Mouse (Mus musculus) hindbrain, embryonic 15.5 days (tissue): ENCODE results near the gene Hspa12a. TPM values are rescaled to one million over a fixed set of nuclear protein-coding genes. Genes with fewer than 3 reads are reported as not detected.

Experiments
- ATAC-seq: fragments of 200-750 bp; cut with Nextera tagmentation; 2 replicates; pipeline ENCODE4 v1.8.0; 2017; ENCODE audit warnings: low read depth, moderate number of reproducible peaks, moderate TSS enrichment; ENCODE audit not compliant: low FRiP score
- H3K27ac ChIP-seq: fragments of 300-500 bp; sonication (generic); replicated peaks from 2 replicates; pipeline ENCODE4 v1.5.1; 2015; ENCODE audit warnings: mild to moderate bottlenecking, inconsistent platforms
- H3K27me3 ChIP-seq: fragments of 300-500 bp; sonication (generic); 2 replicates; pipeline ENCODE4 v1.6.1; 2015; ENCODE audit warnings: control low read depth, inconsistent platforms
- H3K36me3 ChIP-seq: fragments of 300-500 bp; sonication (generic); 2 replicates; pipeline ENCODE4 v1.6.1; 2015; ENCODE audit warnings: control low read depth, inconsistent platforms
- H3K4me1 ChIP-seq: fragments of 300-500 bp; sonication (generic); replicated peaks from 2 replicates; pipeline ENCODE4 v1.6.1; 2015; ENCODE audit warnings: control low read depth, inconsistent platforms
- H3K4me2 ChIP-seq: fragments of 300-500 bp; sonication (generic); 2 replicates; pipeline ENCODE4 v1.6.1; 2015; ENCODE audit warnings: moderate library complexity, mild to moderate bottlenecking, inconsistent platforms
- H3K4me3 ChIP-seq: fragments of 300-500 bp; sonication (generic); 2 replicates; pipeline ENCODE4 v1.5.1; 2015; ENCODE audit warnings: mild to moderate bottlenecking, inconsistent platforms
- H3K9ac ChIP-seq: fragments of 300-500 bp; sonication (generic); 2 replicates; pipeline ENCODE4 v1.6.1; 2015; ENCODE audit warnings: inconsistent platforms
- H3K9me3 ChIP-seq: fragments of 300-500 bp; sonication (generic); 2 replicates; pipeline ENCODE4 v1.6.1; 2016; ENCODE audit warnings: control low read depth, inconsistent platforms
- WGBS: fragments of 180-500 bp; shearing (Covaris S2); methylation state at CpG from one replicate; pipeline ENCODE4 v1.1.7; 2015; 5-methylcytosine and 5-hydroxymethylcytosine counted together
- polyA plus RNA-seq: library from polyadenylated mRNA; unstranded; fragments of >200 nt; fragmentation: Nextera tagmentation; extraction: Ambion mirVana; gene quantifications from 2 replicates; pipeline ENCODE4 v1.2.1, GENCODE M21; 2015

The Hspa12a gene
- polyA plus RNA-seq, 1 experiment from 2014 or later: 65.3 TPM

DNA sequence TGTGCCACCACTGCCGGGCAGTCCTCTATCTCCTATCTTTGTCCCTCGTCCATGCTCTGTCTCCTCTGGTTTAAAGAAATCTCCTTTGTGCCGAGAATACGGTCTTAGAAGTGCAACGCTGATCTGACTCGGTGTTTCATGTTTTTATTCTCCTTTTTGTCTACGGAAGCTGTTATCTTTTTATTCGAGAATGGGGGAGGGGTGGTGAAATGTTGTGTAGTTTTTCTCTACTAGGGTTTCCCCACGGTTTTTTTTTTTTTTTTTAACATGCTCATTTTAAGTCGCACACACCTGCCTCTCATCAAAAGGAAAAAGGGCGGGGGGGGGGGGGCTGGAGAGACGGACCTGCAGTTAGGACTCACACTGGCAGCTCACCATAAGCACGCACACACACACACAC lies 8.8 kb upstream of the Hspa12a start:
- no peak overlapping the region for H3K9ac ChIP-seq
- no peaks in the 10 kb centered on the region for H3K36me3 ChIP-seq
- no peak overlapping the region for H3K27ac ChIP-seq
- H3K4me1 ChIP-seq: no peaks in the 10 kb centered on the region
- WGBS: 77% methylated on average over 12 of the region's 13 CpGs
- H3K27me3 ChIP-seq: peaks cover 31% of the 10 kb centered on the region
- no peak overlapping the region for H3K4me2 ChIP-seq
- no peaks in the 10 kb centered on the region for H3K9me3 ChIP-seq
- ATAC-seq: no peak
- no peak overlapping the region for H3K4me3 ChIP-seq

DNA sequence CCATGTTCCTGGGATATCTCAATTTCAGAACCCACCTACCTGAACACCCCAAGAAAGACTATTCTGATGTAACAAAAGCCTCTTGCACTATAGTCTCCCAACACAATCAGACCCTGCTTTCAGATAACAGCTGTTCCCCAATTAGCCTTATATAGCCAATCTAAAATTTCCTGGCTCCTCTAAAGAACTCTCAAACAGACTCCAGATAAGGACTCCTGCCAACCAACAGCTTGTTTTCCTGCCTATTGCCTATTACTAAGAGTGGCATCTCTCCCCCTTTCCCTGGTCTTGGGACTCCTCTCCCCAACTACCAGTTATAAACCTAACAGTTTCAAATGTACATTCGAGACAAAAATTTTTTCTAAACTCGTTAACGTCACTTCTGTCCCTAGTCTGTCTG lies 8.1 kb upstream of the Hspa12a start:
- Histone ChIP-seq H3K4me1 (no peaks in the 10 kb centered on the region), H3K36me3 (no peaks in the 10 kb centered on the region), H3K9ac (no peak overlapping the region), H3K4me2 (no peak overlapping the region), H3K4me3 (no peak overlapping the region), H3K27me3 (peaks cover 35% of the 10 kb centered on the region), H3K9me3 (no peaks in the 10 kb centered on the region), H3K27ac (no peak overlapping the region)
- WGBS: 90% methylated on average over 3 of the region's 3 CpGs
- ATAC-seq: no peak

DNA sequence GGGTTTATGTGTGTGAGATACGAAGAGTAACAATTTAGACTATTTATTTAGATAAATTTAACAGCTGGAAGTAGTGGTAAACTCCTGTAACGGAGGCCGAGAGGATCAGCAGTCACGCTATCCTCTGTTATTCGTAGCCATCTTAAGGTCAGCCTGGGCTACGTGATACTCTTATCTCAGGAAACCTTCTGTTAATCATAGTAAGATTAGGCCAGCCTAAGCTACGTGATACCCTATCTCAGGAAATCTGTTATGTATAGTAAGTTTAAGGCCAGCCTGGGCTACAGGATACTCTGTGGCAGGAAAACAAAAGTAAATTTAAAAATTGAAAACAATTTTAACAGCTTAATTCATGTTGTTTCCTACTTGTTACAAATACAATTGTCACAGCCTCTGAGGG lies 2.5 kb upstream of the Hspa12a start:
- no peak for ATAC-seq
- Histone ChIP-seq H3K4me3 (no peak overlapping the region), H3K27me3 (peaks cover 37% of the 10 kb centered on the region; the same call in 1 of the 2 replicates), H3K36me3 (no peaks in the 10 kb centered on the region), H3K4me1 (peaks cover 12% of the 10 kb centered on the region), H3K9ac (no peak overlapping the region), H3K9me3 (no peaks in the 10 kb centered on the region), H3K4me2 (no peak overlapping the region), H3K27ac (no peak overlapping the region)
- WGBS: 89% methylated on average over 7 of the region's 7 CpGs

DNA sequence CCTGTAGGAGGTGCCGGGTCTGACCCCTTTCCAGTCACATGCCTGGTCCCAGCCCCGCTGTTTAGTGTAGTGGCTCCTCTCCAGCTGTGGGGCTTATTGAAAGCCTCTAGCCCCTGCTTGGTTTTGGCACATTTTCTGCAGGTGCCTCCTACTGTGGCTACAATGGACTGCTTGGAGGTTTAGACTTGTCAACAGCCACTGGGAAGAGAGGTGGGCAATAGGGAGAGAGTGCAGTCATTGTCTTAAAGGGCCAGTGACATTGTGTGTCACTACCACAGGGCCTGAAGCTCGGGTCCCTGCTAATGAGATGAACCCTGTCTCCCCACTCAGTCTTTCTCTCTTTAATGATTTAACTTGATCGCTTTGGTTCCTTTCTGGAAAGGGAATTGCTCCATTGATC lies 10.4 kb downstream of the Hspa12a start:
- Histone ChIP-seq H3K9ac (no peak overlapping the region), H3K4me1 (peaks cover 12% of the 10 kb centered on the region), H3K36me3 (no peaks in the 10 kb centered on the region), H3K27ac (no peak overlapping the region), H3K9me3 (no peaks in the 10 kb centered on the region), H3K27me3 (peaks cover 76% of the 10 kb centered on the region), H3K4me2 (no peak overlapping the region), H3K4me3 (no peak overlapping the region)
- WGBS: 4% methylated on average over 4 of the region's 4 CpGs
- no peak for ATAC-seq

DNA sequence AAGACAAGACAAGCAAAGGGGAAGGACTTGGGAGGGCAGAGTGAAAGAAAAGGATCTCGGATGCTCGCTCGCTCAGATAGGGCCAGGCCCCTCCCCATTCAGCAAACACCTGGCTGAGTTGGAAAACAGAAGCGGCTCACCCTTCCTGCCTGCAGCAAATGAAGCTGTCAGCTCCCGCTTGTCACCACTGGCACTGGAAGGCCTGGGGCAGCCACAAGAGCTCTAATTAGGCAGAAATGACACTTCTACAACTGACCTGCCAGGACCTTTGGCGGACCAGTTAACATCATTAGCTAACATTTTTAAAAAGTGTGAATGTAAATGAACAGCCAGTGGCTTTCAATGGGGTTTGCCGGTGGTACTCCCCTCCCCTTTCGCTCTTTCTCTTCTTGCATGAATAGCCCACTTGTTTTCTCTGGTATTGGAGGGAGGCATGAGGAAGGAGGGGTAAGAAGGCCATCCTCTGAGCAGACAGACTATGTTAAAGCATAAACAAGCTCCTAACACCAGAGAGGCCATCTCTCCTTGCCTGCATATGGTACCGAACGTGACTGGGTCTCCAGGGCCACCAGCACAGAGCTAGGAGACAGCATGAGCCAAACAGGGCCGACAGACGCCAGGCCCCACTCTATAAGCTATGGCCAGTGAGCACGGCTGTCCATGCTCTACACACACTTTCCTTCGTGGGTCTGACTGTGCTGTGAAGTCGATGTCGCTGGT lies 12.2 kb downstream of the Hspa12a start:
- no peak overlapping the region for H3K27ac ChIP-seq
- no peaks in the 10 kb centered on the region for H3K9me3 ChIP-seq
- WGBS: 9% methylated on average over 16 of the region's 16 CpGs
- no peak overlapping the region; the same call in 1 of the 2 replicates for H3K4me2 ChIP-seq
- no peak; the same call in 1 of the 2 replicates for ATAC-seq
- no peak overlapping the region for H3K9ac ChIP-seq
- H3K27me3 ChIP-seq: peaks cover 74% of the 10 kb centered on the region
- no peaks in the 10 kb centered on the region for H3K36me3 ChIP-seq
- H3K4me3 ChIP-seq: no peak overlapping the region
- H3K4me1 ChIP-seq: peaks cover 12% of the 10 kb centered on the region

DNA sequence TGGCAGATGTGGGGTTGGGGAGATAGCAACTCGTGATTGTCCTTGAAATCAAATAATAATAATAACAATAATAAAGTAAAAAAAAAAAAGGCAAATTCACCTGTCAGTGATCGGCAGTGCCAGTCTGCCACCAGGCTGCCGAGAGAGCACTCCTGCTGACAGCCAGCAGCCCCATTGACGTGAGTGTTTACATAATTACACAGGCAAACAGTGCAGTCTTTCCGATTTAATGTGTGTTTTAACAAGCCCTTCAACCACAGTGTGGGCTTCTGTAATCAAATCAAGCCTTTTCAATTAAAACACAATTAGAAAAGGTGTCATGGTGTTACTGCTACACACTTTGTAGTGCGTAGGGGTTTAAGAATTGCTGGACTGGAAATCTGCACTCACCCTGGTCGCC lies 24.3 kb downstream of the Hspa12a start:
- Histone ChIP-seq H3K36me3 (no peaks in the 10 kb centered on the region), H3K9me3 (no peaks in the 10 kb centered on the region), H3K4me2 (peak overlapping the region; percentile 35), H3K9ac (no peak overlapping the region), H3K4me3 (no peak overlapping the region), H3K27me3 (peaks cover 30% of the 10 kb centered on the region), H3K4me1 (0 out of 2 replicates have a peak, but pooled peaks cover 5% of the 10 kb centered on the region), H3K27ac (no peak overlapping the region)
- no peak for ATAC-seq
- WGBS: 21% methylated on average over 7 of the region's 7 CpGs

DNA sequence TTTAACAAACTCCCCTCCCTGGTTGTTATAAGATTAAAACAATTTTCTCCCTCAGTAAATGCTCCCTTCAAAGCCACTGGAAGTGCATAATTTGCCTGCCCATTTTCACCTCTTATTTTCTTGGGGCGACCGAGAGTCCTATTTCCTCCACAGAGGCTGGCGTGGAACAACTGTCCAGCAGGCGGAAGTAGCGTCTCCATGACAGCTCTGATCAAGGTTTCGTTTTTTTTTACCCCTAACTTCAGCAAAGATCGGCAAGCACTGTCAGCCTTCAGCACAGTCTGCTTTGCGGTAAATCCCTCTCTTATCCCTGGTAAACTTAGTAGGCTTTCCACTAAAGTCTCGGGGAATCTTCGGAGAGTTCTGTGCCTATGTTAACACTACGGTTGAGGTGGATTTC lies 24.9 kb downstream of the Hspa12a start:
- WGBS: 19% methylated on average over 11 of the region's 11 CpGs
- Histone ChIP-seq H3K36me3 (no peaks in the 10 kb centered on the region), H3K4me3 (no peak overlapping the region), H3K9ac (0 out of 2 replicates have a peak overlapping the region, but pooled peaks have one; percentile 23), H3K9me3 (no peaks in the 10 kb centered on the region), H3K27me3 (peaks cover 34% of the 10 kb centered on the region), H3K4me2 (peak overlapping the region; percentile 35), H3K4me1 (0 out of 2 replicates have a peak, but pooled peaks cover 5% of the 10 kb centered on the region), H3K27ac (no peak overlapping the region)
- ATAC-seq: no peak

DNA sequence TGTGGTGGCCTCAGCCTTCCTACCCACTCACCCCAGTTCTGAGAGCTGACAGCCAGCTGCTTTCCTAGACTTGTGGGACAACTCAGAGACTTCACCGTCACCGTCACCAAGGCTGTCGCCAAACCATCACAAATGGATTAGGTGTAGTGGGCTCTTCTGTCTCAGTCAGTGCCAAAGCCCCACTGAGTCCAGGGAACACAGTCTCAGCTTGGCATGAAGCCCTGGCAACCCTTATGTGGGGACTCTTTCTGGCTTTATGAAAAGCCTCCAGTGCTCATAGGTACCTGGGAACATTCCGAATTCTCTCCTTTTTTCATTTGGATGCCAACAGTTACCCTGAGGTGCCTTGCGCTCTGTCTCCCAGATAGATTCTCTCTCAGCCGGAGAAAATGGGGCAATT lies 30.2 kb downstream of the Hspa12a start:
- Histone ChIP-seq H3K9ac (no peak overlapping the region), H3K36me3 (no peaks in the 10 kb centered on the region), H3K4me1 (peaks cover 7% of the 10 kb centered on the region), H3K4me2 (no peak overlapping the region), H3K4me3 (no peak overlapping the region), H3K27ac (no peak overlapping the region), H3K9me3 (no peaks in the 10 kb centered on the region), H3K27me3 (peaks cover 24% of the 10 kb centered on the region)
- WGBS: 81% methylated on average over 6 of the region's 6 CpGs
- ATAC-seq: no peak

DNA sequence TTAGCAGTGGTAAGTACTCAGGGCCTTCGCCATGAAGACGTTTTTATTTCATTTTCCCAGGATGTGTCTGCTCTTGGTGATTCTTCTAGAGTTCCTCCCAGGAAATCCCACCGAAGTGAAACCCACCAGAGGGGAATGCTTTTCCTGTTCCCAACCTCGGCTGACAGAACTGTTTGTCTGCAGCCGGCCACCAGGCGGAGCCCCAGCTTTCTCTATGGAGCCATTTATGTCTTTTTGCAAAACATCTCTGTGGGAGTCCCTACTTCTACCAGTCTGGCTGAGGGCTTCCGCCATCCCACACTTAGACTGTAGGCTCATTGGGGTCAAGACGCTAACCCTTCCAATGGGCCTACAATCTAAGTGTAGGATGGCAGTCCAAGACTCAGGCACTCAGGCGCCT lies 32.1 kb downstream of the Hspa12a start:
- WGBS: 13% methylated on average over 9 of the region's 9 CpGs
- peak; percentile 70 for ATAC-seq
- peaks cover 20% of the 10 kb centered on the region; the same call in 1 of the 2 replicates for H3K27me3 ChIP-seq
- peak overlapping the region; percentile 39 for H3K4me3 ChIP-seq
- H3K36me3 ChIP-seq: no peaks in the 10 kb centered on the region
- 0 out of 2 replicates have a peak overlapping the region, but pooled peaks have one; percentile 10 for H3K27ac ChIP-seq
- H3K4me1 ChIP-seq: peaks cover 7% of the 10 kb centered on the region
- H3K4me2 ChIP-seq: peak overlapping the region; percentile 64
- no peaks in the 10 kb centered on the region for H3K9me3 ChIP-seq
- peak overlapping the region; percentile 24; the same call in 1 of the 2 replicates for H3K9ac ChIP-seq

DNA sequence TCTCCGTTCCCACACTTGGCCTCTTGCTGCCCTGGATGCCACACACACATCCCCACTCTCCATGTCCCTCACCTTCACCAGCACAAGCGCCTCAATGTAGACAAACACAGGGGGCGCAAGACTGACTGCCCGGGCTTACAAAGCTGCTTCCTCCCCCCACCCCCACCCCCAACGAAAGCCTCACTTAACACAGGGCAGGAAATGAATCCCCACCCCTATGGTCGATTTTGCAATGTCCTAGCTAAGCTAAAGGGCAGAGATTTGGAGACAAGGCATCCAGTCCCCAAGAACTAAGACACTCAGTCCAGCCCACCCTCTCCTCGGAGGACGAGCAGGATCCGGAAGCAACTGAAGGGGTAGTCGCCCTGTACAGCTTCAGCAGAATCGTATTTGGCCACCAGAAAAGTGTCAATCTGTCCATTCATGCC lies 32.5 kb downstream of the Hspa12a start:
- no peaks in the 10 kb centered on the region for H3K36me3 ChIP-seq
- no peaks in the 10 kb centered on the region for H3K9me3 ChIP-seq
- H3K9ac ChIP-seq: peak overlapping the region; percentile 24; the same call in 1 of the 2 replicates
- 0 out of 2 replicates have a peak overlapping the region, but pooled peaks have one; percentile 10 for H3K27ac ChIP-seq
- peaks cover 7% of the 10 kb centered on the region for H3K4me1 ChIP-seq
- H3K27me3 ChIP-seq: peaks cover 20% of the 10 kb centered on the region; the same call in 1 of the 2 replicates
- peak overlapping the region; percentile 39 for H3K4me3 ChIP-seq
- ATAC-seq: peak; percentile 64; the same call in 1 of the 2 replicates
- H3K4me2 ChIP-seq: peak overlapping the region; percentile 64
- 2% methylated on average over 11 of the region's 11 CpGs for WGBS

DNA sequence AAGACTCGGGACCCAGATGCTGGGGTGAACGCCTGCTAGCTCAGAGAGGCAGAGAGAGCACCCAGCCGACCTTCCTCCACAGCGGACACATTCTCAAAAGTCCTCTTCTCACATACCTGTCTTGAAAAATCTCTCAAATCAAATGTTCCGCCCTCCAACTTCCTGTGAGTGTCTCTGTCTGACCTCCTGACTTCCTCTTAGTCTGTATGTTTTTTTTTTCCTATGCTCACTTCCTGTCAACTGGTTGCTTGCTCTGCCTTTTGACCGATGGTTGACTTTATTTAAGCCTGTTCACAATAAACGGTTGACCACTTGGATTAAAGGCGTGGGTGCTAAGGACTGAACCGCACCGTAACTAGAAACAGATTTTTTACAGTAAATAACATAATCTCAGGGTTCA lies 35.4 kb downstream of the Hspa12a start:
- Histone ChIP-seq H3K27me3 (peaks cover 13% of the 10 kb centered on the region; the same call in 1 of the 2 replicates), H3K9me3 (no peaks in the 10 kb centered on the region), H3K4me3 (no peak overlapping the region), H3K4me2 (no peak overlapping the region), H3K4me1 (peaks cover 11% of the 10 kb centered on the region), H3K9ac (no peak overlapping the region), H3K27ac (no peak overlapping the region), H3K36me3 (no peaks in the 10 kb centered on the region)
- no peak for ATAC-seq
- WGBS: 82% methylated on average over 10 of the region's 10 CpGs

DNA sequence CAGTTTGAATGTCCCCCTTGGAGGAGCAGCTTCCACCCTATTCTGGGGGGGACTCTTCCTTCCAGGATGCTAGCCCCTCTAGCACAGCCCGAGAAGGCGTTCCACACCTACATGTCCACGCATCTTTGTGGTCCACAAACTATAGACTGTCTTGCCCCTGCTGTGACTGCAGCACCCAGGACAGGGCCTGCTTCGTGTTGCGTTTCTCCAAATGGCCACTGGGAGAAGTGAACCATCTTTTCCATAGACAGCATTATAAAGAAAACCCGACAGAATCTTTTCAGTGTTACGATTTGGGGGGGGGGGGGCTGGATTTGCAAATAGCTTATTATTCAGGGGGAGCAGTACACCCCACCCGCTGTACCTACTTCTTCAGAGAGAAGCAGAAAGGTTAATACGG lies 36.8 kb downstream of the Hspa12a start:
- 40% methylated on average over 9 of the region's 9 CpGs for WGBS
- Histone ChIP-seq H3K9me3 (no peaks in the 10 kb centered on the region), H3K27me3 (0 out of 2 replicates have a peak, but pooled peaks cover 13% of the 10 kb centered on the region), H3K4me3 (no peak overlapping the region), H3K27ac (no peak overlapping the region), H3K4me1 (peaks cover 11% of the 10 kb centered on the region), H3K36me3 (no peaks in the 10 kb centered on the region), H3K4me2 (no peak overlapping the region), H3K9ac (no peak overlapping the region)
- ATAC-seq: no peak
